Mouse (Mus musculus): ENCODE measurements around the gene Rbbp9.
"Not testable (repeated sequence)": the region's sequence is repeated elsewhere in the genome, so short reads cannot be mapped to it uniquely, and the experiment has no call there.

Rbbp9 gene

DNA sequence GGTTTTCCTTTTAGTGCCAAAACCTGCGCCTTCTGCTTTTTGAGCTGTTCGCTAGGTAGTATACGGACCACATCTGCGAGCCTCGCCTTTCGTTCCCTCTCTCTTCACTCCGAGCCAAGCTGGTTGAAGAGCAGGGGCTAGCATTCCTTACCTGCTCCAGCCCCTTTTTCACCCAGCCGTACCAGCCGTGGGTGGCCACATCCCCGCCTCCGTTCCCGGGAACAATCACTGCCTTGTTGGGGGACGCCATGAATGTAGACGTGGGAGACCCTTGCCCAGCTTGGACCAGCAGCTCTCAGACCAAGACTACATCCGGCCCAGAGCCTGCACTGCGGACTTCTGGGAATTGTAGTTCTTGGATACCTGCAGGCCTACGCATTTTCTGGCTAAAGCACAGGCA, at the start of gene Rbbp9:
TSS of gene Rbbp9 (minus strand) at position 341 of the 400 bp plus-strand sequence.
- DNase-seq (ENCODE audit: low read depth, low spot score): peak; percentile 45

DNA sequence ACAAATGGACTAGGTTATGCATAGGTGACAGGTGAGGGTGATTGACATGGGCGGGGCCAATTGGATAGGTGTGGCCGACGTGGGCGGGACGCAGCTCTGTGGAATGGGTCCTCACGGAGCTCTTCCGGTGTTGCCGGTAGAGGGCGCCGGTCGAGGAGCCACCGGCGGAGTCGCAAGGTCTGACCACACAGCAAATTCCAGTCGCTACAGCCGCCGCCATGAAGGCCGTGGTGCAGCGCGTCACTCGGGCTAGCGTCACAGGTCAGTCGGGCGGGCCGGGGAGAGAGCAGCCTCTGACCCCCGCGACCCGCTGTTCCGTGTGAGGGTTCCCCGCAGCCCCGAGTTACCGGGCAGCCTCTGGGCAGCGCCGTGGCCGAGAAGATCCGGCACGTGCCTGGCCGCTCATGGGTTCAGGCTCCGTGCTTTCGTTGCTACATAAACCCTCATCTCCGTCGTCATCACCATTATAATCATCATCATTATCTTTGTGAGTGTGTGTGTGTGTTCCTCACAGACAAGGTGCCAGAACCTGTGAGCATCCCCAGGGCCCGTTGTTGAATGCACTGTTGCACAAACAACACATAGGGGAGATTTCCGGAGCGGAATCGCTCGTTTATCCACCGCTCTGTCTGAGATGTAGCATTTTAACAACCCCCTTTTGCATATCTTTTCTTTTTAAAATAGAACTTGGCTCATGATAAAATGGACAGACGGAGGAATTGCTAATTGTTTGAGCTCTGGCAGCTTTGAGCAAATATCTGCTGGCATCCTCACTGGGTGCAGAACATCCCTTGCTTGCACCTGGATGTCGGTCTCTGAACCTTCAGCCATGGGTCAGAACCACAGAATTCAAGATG, 49.4 kb upstream of the Rbbp9 start, which contains the start of gene Dtd1:
TSS of gene Dtd1 (plus strand) at position 67 of the 857 bp plus-strand sequence.
- DNase-seq (ENCODE audit: low read depth, low spot score): peak; percentile 86

DNA sequence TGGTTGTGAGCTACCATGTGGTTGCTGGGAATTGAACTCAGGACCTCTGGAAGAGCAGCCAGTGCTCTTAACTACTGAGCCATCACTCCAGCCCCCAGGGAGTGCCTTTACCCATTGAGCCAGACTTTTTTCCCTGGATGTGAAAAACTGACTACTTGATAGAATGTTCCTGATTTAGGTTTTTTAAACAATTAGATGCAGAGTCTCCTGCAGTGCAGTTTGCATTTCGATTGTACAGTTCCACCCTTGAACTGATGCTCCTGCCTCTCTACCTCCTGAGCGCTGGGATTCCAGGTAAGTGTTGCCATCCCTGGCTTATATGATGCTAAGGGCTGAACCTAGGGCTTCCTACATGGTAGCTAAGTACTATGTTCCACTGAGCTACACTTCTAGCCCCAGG, 47.3 kb upstream of the Rbbp9 start:
- no peak for DNase-seq (ENCODE audit: low read depth, low spot score)

DNA sequence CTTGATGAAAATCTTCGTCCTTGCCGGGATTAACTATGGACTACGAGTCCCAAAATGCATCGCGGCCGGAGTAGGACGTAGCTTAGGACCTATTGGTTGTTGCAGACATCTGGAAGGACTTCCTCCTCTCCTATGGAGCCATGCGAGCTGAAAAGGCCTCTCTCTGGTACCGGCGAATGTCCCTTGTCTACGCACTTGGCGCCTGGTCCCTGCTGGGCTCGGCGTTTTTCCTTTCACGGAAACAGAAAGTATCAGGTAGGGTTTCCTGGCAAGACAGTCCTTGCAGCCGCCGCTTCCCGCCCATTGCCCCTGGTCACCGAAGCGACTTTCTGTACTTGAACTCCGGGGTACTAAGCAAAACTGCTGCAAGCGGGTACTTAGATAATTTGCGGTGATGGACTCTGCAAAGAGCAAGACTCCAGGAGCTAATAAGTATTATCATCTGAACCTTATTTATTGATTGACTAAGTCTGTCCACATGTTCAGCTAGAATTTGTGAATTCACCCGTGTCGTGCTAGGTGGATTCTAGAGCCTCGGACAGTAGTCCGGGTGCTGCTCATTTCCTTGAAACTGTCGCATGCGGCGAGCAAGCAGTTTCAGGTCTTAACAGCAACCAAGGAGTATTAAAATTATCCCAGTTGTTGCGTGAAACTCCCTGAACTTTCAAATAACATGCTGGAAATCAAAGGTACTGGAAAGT, 43.4 kb upstream of the Rbbp9 start, which contains the start of gene Smim26:
TSS of gene Smim26 (plus strand) at position 104 of the 701 bp plus-strand sequence.
- DNase-seq (ENCODE audit: low read depth, low spot score): peak; percentile 49

DNA sequence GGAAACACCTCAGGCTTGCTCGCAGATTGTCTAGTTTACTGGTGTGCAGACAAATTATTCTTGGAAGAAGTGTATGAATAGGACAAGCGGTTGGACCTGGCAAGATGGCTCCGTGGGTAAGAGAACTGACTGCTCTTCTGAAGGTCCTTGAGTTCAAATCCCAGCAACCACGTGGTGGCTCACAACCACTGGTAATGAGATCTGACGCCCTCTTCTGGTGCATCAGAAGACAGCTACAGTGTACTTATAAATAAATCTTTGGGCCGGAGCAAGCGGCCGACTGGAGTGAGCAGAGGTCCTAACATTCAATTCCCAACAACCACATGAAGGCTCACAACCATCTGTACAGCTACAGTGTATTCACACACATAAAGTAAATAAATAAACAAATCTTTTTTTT, 42.4 kb upstream of the Rbbp9 start:
- not testable (repeated sequence) for DNase-seq (ENCODE audit: low read depth, low spot score)

DNA sequence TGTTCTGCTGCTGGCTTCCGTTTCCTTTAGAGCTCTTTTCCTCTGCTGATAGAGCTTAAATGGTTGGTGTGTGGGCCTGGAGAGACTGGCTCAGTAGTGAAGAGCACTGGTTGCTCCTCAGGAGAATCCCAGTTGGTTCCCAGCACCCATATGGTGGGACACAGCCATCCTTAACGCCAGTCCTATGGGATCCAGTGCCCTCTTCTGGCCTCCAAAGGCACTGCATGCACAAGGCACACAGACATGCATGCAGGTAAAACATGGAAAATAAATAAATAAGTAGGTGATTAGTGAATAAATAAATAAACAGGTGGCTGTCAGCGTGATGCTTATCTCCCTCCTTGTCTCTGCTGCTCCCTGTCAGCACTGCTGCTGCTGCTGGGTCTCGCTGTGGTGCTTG, 38.1 kb upstream of the Rbbp9 start:
- peak; percentile 20 for DNase-seq (ENCODE audit: low read depth, low spot score)

DNA sequence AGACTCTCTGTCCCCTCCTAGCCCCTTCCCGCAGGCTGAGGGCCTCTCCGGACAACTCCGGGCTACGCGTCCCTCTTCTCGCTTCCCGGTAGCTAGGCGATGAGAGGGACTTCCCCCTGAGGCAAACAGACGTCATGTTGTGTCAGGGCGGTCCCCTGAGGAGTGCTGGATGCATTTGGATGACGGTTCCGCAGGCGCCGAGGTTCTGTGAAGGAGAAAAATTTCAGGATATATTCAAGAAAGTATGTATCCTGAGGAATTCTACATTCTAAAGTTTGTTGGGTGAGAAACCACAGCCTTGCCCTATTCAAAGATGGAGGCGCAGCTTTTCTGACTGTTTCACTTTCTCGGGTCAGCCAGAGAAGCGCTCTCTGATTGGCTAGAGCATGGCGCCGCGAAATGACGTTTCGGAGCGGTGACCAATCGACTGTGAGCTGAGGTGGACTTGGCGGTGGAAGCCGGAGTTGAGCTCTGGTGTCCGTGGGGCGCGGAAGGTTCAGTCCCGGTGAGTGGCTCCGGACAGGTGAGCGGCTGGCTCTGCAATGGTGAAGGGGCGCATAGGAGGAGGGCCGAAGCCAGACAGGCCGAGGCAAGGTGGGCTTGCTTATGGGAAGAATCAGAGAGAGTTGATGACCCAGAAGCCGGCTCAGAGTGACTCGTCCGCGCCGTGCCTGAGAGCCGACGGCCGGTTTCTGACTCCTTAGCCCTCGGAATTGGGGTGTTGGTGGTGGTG, 5.3 kb upstream of the Rbbp9 start, which contains the start of gene Sec23b:
TSS of gene Sec23b (plus strand) at position 410 of the 733 bp plus-strand sequence.
- peak; percentile 87 for DNase-seq (ENCODE audit: low read depth, low spot score)

DNA sequence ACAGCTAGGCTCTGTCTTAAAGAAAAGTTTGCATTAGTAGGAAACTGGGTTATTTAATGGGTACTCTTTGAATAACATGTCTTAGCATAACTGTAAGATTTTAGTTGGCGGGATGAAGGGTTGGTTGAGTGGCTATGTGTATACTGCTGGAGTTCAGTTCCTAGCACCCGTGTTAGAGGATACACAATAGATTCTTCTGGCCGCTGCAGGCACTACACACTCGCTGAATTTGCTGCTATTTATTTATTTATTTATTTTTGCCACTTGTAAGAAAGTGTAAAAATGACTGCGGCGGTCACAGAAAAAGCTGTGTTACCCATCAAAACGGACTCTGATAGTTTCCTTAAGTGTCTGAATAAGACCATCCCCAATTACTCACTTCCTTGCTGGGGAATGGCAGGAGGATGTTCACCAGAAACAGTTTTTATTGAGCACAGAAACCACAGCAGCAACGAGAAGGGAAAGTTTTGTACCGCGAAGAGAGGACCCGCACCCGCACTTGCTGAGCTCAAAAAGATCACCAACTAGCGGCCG, 4.7 kb upstream of the Rbbp9 start:
- DNase-seq (ENCODE audit: low read depth, low spot score): no peak

DNA sequence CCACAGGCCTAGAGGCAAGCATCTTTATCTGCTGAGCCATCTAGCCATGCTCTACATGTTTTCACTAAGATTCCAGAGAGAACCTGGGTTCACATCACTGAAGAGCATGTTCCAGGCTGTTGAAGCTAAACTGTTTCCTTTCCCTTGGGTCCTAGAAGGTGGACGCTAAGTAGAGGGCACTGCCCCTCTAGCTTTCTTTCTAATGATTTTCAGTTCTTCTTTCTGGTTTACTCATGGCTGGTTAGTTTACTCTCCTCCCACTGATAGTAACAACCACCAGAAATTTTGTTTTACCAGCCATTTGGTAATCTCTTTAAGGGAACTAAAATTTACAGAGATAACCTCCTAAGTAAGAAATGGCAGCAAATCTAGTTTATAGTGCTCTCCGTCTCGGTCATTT, 3.2 kb upstream of the Rbbp9 start:
- DNase-seq (ENCODE audit: low read depth, low spot score): no peak

DNA sequence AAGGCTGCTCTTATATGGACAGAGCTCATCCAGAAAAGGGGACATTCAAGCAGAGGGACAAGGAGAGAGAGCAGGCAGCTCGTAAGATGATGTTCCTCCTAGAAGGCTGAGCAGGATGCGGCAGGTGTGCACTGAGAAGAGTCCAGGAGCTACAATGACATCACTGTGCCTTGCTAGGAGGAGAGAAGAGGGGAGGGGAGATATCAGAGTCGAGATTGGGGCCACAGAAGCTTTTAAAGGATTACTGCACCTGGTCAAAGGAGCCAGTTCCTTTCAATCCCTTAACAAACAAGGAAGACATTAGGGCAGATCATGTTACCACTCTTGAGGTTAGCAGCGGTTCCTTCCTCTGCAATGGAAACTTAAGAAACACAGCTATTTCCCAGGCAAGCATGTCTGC, 3.1 kb downstream of the Rbbp9 start:
- DNase-seq (ENCODE audit: low read depth, low spot score): no peak

DNA sequence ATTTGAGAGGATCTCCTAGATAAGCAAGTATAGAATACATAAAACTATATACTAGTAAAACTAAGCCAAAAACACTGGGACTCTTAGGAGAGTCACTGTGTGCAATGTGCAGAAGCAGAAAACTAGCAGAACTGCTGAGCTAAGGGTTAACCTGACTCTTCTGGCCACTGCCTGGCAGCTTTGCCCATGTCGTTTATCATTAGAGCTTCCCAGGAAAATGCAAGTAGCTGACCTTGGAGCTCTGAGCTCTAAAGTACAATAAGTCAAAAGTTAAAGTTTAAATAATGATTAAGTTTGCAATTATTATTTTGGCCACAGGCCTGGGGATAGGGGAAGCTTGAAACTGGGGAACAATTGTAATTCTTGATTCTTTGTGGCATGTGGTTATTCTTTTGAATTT, 5.2 kb downstream of the Rbbp9 start:
- DNase-seq (ENCODE audit: low read depth, low spot score): no peak

DNA sequence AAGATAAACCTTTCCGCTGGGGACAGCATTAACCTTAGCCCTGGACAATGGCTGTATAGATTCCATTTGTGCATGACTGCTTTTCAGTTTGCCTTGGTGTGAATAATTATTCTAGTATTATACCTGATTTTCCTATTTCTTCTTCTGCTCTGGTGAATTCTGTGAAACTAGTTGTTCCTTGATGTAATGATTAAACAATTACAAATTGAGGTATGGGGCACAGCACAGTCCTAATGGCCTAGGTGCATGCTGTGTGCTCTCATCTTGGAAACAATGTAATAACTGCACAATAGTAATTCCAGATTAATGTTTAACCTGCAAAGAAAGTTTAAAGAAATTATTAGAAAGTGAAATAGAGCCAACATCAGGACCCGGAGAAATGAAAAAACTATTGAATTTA, 5.6 kb downstream of the Rbbp9 start:
- no peak for DNase-seq (ENCODE audit: low read depth, low spot score)

DNA sequence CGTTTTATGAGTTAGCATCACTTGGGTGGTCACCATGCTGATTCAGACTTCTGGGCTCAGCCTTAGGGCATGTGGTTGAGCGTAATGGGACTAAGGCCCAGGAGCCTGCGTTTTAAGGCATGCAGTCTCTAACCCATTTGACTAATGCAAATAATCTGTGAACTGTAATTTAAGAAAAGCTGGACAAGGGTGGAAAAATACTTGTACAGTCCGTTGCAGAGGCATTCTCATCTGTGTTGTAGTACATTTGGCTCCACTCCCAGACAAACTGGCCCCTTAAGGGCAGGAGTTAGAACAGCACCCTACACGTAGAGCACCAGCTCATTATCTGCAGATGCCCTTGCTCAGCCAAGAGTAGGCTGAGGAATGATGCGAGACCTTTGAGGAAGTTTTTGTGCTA, 6.0 kb downstream of the Rbbp9 start:
- no peak for DNase-seq (ENCODE audit: low read depth, low spot score)

DNA sequence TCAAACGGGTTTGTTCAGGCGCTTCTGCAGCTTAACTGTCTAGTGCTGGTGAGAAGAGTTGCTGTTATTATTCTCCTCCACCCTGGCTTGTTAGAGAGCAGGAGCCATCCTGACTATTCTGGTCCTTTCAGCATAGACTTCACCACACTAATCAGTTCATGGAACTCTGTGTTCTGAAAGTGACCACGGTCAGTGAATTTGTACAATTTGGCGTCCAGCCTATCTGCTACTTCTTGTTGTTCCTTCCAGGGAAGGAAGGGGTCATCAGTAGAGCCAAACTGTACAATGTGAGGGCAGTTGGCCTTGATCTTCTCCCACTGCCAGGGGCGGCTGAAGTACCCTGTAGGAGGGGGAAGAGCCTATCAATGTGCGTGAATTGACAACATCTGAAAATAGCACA, 7.0 kb downstream of the Rbbp9 start:
- DNase-seq (ENCODE audit: low read depth, low spot score): no peak

DNA sequence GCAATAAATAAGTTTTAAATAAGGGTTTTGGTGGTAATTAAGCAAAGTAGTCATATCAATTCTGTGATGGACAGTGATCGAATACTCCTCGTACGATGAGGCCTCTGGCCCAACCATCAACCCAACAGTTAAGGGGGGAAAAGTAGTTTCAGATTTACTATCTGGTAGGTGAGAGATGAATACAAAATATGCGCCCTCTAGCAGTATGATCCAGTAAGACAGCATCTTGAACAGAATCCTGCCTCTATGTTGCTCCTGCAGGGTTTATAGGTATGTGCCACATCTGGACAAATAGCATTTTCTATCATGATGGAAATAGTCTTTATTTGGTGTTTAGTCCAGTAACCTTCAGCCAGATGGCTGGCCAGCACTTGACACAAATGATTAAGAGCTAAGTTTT, 9.4 kb downstream of the Rbbp9 start:
- DNase-seq (ENCODE audit: low read depth, low spot score): no peak

DNA sequence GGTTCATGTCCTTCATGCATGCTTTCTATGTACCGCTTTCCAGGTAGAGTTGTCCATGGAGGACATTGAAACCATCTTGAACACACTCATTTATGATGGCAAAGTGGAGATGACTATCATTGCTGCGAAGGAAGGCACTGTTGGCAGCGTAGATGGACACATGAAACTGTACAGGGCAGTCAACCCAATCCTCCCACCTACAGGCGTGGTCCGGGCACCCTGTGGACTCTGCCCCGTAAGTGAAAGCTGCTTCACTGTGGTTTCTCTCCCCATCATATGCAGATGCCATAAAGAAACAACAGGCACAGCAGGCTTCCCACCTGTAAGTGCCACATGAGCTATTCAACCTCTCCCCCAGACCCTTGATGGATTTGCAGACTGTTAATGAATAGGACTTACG, 13.5 kb downstream of the Rbbp9 start:
- no peak for DNase-seq (ENCODE audit: low read depth, low spot score)

DNA sequence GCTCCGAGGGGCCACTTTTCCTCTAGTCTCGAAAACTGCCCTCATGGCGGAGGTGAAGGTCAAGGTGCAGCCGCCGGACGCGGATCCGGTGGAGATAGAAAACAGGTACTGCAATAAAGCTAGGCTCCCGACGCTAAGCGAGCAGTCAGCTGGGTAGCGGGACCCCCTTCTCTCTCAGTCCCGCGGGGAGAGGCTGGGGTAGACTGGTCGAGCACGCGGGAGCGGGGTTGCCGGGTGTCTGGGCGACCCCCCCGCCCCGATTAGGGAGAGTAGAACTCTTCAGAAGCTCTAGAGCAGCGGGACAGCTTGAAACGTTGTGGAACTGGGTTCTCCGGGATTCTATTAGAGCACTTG, 22.9 kb downstream of the Rbbp9 start:
- DNase-seq (ENCODE audit: low read depth, low spot score): no peak

DNA sequence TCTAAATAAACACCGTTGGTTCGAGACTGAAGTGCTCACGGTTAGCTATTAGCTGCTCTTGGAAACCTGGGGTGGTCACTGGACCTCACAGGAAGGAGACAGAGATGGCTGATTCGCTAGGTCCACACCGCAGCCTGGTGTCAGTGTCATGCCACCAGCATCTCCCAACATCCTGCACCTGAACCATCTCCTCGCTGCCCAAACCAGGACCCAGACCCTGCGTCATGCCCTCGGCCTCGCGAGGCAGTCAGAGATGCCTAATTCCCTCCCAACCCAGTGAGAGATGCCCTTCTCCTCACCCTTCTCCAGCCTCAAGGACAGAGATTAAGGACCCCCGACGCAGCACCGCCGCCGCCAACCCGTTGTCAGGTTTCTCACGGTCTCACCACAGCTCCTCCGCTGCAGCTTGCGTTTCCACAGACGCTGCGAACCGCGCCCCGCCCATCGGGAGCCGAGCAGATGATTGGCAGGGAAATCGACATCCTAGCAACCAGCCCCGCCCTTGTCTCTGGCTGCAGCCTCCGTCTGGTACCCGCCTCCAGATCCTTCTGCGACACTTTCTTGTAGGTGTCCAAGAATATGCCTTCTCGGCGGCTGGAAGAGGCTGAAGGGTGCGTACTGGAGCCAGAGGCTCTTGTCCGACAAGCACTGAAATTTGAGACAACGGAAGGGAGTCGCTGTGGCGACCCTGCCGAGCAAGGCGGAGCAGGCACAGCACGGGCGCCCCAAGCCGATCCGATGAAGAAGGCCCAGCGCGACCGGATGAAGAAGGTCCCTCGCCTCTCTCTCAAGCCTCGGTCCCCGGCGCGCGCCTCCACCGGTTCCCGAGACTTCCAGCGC, 23.5 kb downstream of the Rbbp9 start, which contains the start of the genes Dzank1 and Polr3f:
TSS of gene Dzank1 (minus strand) at position 434 of the 840 bp plus-strand sequence.
TSS of gene Polr3f (plus strand) at position 738 of the 840 bp plus-strand sequence.
- DNase-seq (ENCODE audit: low read depth, low spot score): peak; percentile 91

DNA sequence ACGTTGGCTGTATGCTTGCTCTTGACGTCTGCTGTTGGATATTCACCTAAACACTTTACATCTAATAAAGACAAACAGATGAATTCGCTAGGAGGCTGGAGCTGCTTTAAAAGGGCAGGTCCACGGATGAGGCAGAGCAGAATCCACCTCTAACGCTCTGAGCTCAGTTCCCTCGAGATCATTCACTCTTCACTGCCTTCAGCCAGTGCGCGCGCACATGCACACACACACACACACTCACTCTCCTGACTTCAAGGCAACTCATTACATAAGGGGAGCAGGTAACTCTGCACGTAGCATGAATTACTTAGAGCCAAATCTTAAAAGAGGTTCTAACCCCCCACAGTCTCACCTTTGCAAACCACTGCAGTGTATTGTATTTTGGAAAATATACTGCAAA, 24.8 kb downstream of the Rbbp9 start:
- DNase-seq (ENCODE audit: low read depth, low spot score): no peak

DNA sequence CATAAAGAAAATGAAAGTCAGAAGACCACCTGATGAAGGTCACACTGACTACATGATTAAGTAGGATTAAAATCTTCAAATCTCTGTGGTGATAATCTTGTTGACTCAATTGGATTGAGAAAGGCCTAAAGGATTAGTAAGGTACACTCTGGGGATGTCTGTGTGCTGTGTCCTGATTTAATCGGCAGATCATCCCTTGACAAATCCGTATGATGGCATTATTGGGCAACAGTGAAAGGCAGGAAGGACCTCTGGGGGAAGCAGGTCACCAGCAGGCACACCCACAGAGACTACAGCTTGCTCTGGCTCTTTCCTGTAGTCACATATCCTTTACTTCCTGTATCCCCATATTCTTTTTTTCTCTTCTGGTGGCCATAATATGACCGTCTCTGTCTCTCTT, 30.9 kb downstream of the Rbbp9 start:
- no peak for DNase-seq (ENCODE audit: low read depth, low spot score)

DNA sequence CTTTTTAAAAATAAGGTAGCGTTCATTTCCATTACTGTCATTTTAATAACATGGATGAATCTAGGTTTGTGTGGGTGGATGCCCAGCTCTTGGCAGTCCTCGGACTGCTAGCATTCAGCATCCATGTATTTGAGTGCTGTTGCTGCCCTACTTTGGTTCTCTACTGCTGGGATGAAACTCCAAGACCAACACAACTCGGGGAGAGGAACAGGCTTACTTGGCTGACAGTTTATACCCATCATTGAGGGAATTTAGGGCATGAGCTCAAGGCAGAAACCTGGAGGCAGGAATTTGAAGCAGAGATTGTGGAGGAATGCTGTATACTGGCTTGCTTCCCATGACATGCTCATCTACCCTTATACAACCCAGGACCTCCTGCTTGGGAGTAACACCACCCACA, 36.0 kb downstream of the Rbbp9 start:
- no peak for DNase-seq (ENCODE audit: low read depth, low spot score)

All from WW6 (cell line).